Mouse (Mus musculus) heart, postnatal 0 days (tissue): ENCODE measurements around the gene Gm42906.

ENCODE experiments used
- CTCF ChIP-seq: IDR thresholded peaks from 2 replicates; pipeline ENCODE4 v1.5.1; 2016; ENCODE audit warnings: antibody characterized with exemption, control low read depth, low read depth
- EP300 ChIP-seq: IDR thresholded peaks from 2 replicates; pipeline ENCODE4 v1.6.1; 2016; ENCODE audit warnings: antibody characterized with exemption, low read depth

DNA sequence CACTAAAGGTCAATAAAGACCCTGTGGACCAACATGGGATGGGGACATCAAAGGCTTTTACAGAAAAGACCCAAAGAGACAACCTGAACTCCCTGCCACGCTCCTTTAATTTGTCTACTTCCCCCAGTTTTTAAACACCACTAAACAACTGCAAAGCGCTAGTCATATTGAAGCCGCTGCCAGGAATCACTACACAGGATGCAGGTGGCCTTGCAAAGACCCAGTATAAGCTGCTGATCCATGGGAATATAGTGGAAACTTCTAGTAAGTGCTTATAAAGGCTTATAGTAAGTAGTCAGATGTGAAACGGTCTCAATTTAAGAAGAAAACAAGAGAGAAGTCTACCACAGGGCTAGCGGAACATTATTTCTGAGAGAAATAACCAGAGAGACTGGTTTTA, 237.2 kb downstream of the Gm42906 start:
- no peak for TF ChIP-seq CTCF
- TF ChIP-seq EP300, result no peak
